Mouse (Mus musculus) small intestine, adult 2 months (tissue): ENCODE results near the gene Gm9903.

ENCODE experiments used
- CTCF ChIP-seq: fragments of 200-500 bp; IDR thresholded peaks from 2 replicates; pipeline ENCODE4 v1.5.1; 2012; ENCODE audit warnings: low read depth, mild to moderate bottlenecking, control low read depth, inconsistent platforms, low read length, moderate library complexity, mixed read lengths; ENCODE audit not compliant: insufficient replicate concordance, insufficient read length; ENCODE audit errors: extremely low read depth
- POLR2A ChIP-seq: fragments of 200-500 bp; IDR thresholded peaks from 2 replicates; pipeline ENCODE4 v1.6.1; 2012; ENCODE audit warnings: low read depth, mild to moderate bottlenecking, control low read depth, inconsistent platforms, low read length, moderate library complexity

DNA sequence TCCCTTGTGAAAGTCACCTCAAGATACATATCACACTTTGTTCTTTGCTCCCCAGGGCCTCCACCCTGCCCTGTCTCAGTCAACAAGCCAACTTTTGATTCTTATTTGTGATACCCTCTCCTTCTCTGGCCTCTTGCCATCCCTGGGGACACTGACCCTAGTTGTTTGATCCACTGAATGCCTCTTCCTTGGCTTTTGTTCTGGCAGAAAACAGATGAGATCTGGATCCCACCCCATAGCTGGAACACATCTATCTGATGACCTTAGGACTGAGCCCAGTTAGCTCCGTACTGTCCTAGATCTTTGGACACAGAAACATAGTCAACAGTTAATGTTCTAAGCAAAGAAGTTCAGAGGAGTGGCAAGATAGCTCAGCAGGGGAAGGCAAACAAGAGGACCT, 49.4 kb upstream of the Gm9903 start:
- TF ChIP-seq POLR2A (no peak), CTCF (no peak)
